Mouse (Mus musculus) heart, adult 2 months (tissue): ENCODE measurements around the gene Dab1.

Experiments
- CTCF ChIP-seq: fragments of 200-600 bp; IDR thresholded peaks from 2 replicates; pipeline ENCODE4 v1.8.1; 2022; ENCODE audit warnings: antibody characterized with exemption, mild to moderate bottlenecking, moderate library complexity
- EP300 ChIP-seq: fragments of 200-500 bp; IDR thresholded peaks from 2 replicates; pipeline ENCODE4 v1.6.1; 2011; ENCODE audit warnings: low read depth, low read length, control low read depth; ENCODE audit not compliant: insufficient read depth
- POLR2A ChIP-seq: fragments of 200-500 bp; IDR thresholded peaks from 2 replicates; pipeline ENCODE4 v1.6.1; 2011; ENCODE audit warnings: mild to moderate bottlenecking, low read depth, low read length, control low read depth; ENCODE audit not compliant: insufficient read depth

- TF ChIP-seq CTCF: no peak
- TF ChIP-seq POLR2A: no peak
- TF ChIP-seq EP300: no peak
These were observed 919.3 kb downstream of the Dab1 start for GRCm38 (mm10) chr4:104538420-104538819.
